Mouse (Mus musculus) stomach, postnatal 0 days (tissue): ENCODE measurements around the gene App.

Experiments
- CTCF ChIP-seq: IDR thresholded peaks from 2 replicates; pipeline ENCODE4 v1.5.1; 2016; ENCODE audit warnings: antibody characterized with exemption, low read depth, mild to moderate bottlenecking, moderate library complexity
- EP300 ChIP-seq: optimal IDR thresholded peaks from 2 replicates; pipeline ENCODE3; 2016; ENCODE audit warnings: antibody characterized with exemption

DNA sequence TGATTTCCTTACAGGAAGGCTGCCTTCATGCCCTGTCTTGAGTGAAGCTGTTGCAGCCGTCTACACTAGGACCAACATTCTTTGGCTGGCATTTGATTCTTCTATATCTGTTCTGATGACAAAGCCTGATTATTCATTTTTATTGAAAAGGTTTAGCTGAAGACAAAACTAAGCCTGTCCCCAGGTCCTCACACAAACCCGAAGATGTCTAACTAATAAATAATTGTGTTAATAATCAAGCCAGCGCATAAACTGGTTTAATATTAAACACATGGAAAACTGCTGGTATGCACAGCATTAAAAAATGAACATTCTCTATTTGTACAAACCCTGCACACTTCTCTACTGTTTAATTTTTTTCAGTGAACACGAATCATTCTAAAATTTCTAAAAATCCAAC, 7.4 kb downstream of the App start:
- TF ChIP-seq CTCF (no peak), EP300 (no peak)
